Mouse (Mus musculus) bone marrow macrophage, adult 2 months (primary cell): ENCODE results near the gene Gm10382.

Source experiments
- CTCF ChIP-seq: IDR thresholded peaks from 2 replicates; pipeline ENCODE4 v1.5.1; 2012; ENCODE audit warnings: low read depth, mild to moderate bottlenecking, low read length, moderate library complexity
- POLR2A ChIP-seq: IDR thresholded peaks from 2 replicates; pipeline ENCODE4 v1.6.1; 2012; ENCODE audit warnings: mild to moderate bottlenecking, low read depth, low read length, borderline replicate concordance

DNA sequence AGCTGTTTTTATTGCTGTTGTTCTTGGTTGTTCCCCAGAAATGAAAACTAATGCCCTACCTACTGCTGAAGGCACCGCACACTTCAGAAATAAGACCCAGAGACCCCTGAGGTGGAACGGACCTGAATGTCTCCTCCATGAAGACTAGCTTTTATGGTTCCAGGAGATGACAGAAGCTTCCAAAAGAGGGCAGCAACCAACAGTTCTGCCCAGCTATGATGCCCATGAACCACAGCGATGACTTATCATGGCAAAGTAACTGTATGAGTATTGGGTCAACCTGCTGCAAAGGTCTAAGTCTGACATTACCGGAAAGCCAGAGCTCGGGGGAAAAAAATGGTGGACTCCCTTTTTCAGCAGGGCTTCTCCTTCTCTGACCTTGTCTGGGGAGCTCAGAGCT is 10.2 kb upstream of the Gm10382 start:
- no peak for TF ChIP-seq POLR2A
- no peak for TF ChIP-seq CTCF
